Mouse (Mus musculus) lung, adult 18-20 months (tissue): ENCODE measurements around the gene Kpna7.
"Not testable (repeated sequence)": the region's sequence is repeated elsewhere in the genome, so short reads cannot be mapped to it uniquely, and the experiment has no call there.

Source experiments
- DNase-seq, 2 experiments: peaks; one replicate each; pipeline ENCODE4 v3.0.0; 2022; ENCODE audit warnings: mixed read lengths in 2 of 2

The Kpna7 gene

GRCm38 (mm10) chr5:145101451-145101850 is 17.6 kb upstream of the Kpna7 start:
- DNase-seq, result not testable (repeated sequence)

- DNase-seq, result no peak
These were observed 17.1 kb upstream of the Kpna7 start for GRCm38 (mm10) chr5:145100960-145101359.

GRCm38 (mm10) chr5:145098340-145098821 is 14.6 kb upstream of the Kpna7 start:
- no peak for DNase-seq

GRCm38 (mm10) chr5:145096195-145096594 is 12.4 kb upstream of the Kpna7 start:
- DNase-seq, result no peak

GRCm38 (mm10) chr5:145089878-145090277 is 6.0 kb upstream of the Kpna7 start:
- DNase-seq, result no peak

GRCm38 (mm10) chr5:145088186-145088585 is 4.4 kb upstream of the Kpna7 start:
- no peak for DNase-seq

- DNase-seq, result no peak
These were observed 992 bp upstream of the Kpna7 start for GRCm38 (mm10) chr5:145084822-145085221.

GRCm38 (mm10) chr5:145083201-145083600 is 629 bp downstream of the Kpna7 start:
- DNase-seq, result not testable (repeated sequence)

- peak; percentile 66 to 76 for DNase-seq
These were observed 1.8 kb downstream of the Kpna7 start for GRCm38 (mm10) chr5:145081866-145082613.

GRCm38 (mm10) chr5:145075081-145075480 is 8.7 kb downstream of the Kpna7 start:
- no peak for DNase-seq

GRCm38 (mm10) chr5:145071342-145071741 is 12.5 kb downstream of the Kpna7 start:
- DNase-seq, result no peak

- peak; percentile 61 to 68 for DNase-seq
These were observed 14.1 kb downstream of the Kpna7 start for GRCm38 (mm10) chr5:145069707-145070106.

GRCm38 (mm10) chr5:145068863-145069262 is 15.0 kb downstream of the Kpna7 start:
- no peak for DNase-seq

GRCm38 (mm10) chr5:145064765-145065340 is 19.0 kb downstream of the Kpna7 start:
- no peak for DNase-seq

- no peak for DNase-seq
These were observed 24.3 kb downstream of the Kpna7 start for GRCm38 (mm10) chr5:145059524-145059923.

GRCm38 (mm10) chr5:145058722-145059121 is 25.1 kb downstream of the Kpna7 start:
- DNase-seq, result no peak

- DNase-seq, result no peak
These were observed 25.9 kb downstream of the Kpna7 start for GRCm38 (mm10) chr5:145057907-145058306.

GRCm38 (mm10) chr5:145054187-145054586 is 29.6 kb downstream of the Kpna7 start:
- not testable (repeated sequence) for DNase-seq

- not testable (repeated sequence) for DNase-seq
These were observed 41.1 kb downstream of the Kpna7 start, which contains the start of gene 1700018F24Rik for GRCm38 (mm10) chr5:145042690-145043089. 1700018F24Rik (plus strand) TSS chr5:145042990.

GRCm38 (mm10) chr5:145041628-145042027 is 42.2 kb downstream of the Kpna7 start:
- no peak for DNase-seq

GRCm38 (mm10) chr5:145032391-145032790 is 51.4 kb downstream of the Kpna7 start, which contains the start of gene Gm4871:
Gm4871 (minus strand) TSS chr5:145032754.
- DNase-seq, result not testable (repeated sequence)

GRCm38 (mm10) chr5:145030476-145030875 is 53.4 kb downstream of the Kpna7 start:
- DNase-seq, result not testable (repeated sequence)

- DNase-seq, result not testable (repeated sequence)
These were observed 63.1 kb downstream of the Kpna7 start for GRCm38 (mm10) chr5:145020712-145021111.

- DNase-seq, result not testable (repeated sequence)
These were observed 63.6 kb downstream of the Kpna7 start for GRCm38 (mm10) chr5:145020254-145020653.
